Mouse (Mus musculus): ENCODE data around the gene Map2k2.

GRCm38 (mm10) chr10:81135831-81136705 is 30.4 kb downstream of the Map2k2 start:
- TF ChIP-seq CTCF (IDR thresholded peaks at IDR 0.05; ENCODE audit: low read depth, low read length) (no peak), GATA1 (IDR thresholded peaks at IDR 0.05; ENCODE audit: borderline replicate concordance, low read length) (no peak), POLR2AphosphoS5 (IDR thresholded peaks at IDR 0.05; ENCODE audit: insufficient replicate concordance, low read depth, low read length) (no peak), TAL1 (conservative IDR thresholded peaks at IDR 0.05; ENCODE audit: low read depth, low read length) (no peak), GATA2 (IDR thresholded peaks at IDR 0.05; ENCODE audit: borderline replicate concordance, low read depth, low read length) (no peak)
